Mouse (Mus musculus) midbrain, embryonic 10.5 days (tissue): ENCODE measurements around the gene Lin7c. TPM values are rescaled to one million over a fixed set of nuclear protein-coding genes. Genes with fewer than 3 reads are reported as not detected.
A peak's percentile ranks its signal among the peaks of the same experiment; 100 is the strongest.
"Not testable (repeated sequence)": the region's sequence is repeated elsewhere in the genome, so short reads cannot be mapped to it uniquely, and the experiment has no call there.

ENCODE experiments used
- DNase-seq: peaks from one replicate; pipeline ENCODE4 v3.0.0-alpha.2; 2017; ENCODE audit warnings: low spot score
- H3K27ac ChIP-seq: fragments of 300-500 bp; sonication (generic); replicated peaks from 2 replicates; pipeline ENCODE4 v1.5.1; 2016; ENCODE audit warnings: mild to moderate bottlenecking
- H3K27me3 ChIP-seq: fragments of 300-500 bp; sonication (generic); 2 replicates; pipeline ENCODE4 v1.6.1; 2016; ENCODE audit warnings: low read depth, mild to moderate bottlenecking; ENCODE audit not compliant: poor library complexity, severe bottlenecking
- H3K36me3 ChIP-seq: fragments of 300-500 bp; sonication (generic); 2 replicates; pipeline ENCODE4 v1.6.1; 2016; ENCODE audit warnings: mild to moderate bottlenecking, moderate library complexity
- H3K4me1 ChIP-seq: fragments of 300-500 bp; sonication (generic); 2 replicates; pipeline ENCODE4 v1.6.1; 2016
- H3K4me3 ChIP-seq: fragments of 300-500 bp; sonication (generic); 2 replicates; pipeline ENCODE4 v1.5.1; 2016; ENCODE audit warnings: mild to moderate bottlenecking, moderate library complexity
- H3K9me3 ChIP-seq: fragments of 300-500 bp; sonication (generic); replicated peaks from 2 replicates; pipeline ENCODE4 v1.6.1; 2016; ENCODE audit warnings: mild to moderate bottlenecking
- WGBS: fragments of 180-500 bp; shearing (Covaris S2); methylation state at CpG from one replicate; pipeline ENCODE4 v1.1.7; 2016; 5-methylcytosine and 5-hydroxymethylcytosine counted together
- polyA plus RNA-seq: library from polyadenylated mRNA; unstranded; fragments of >200 nt; fragmentation: Nextera tagmentation; extraction: Ambion mirVana; gene quantifications from 2 replicates; pipeline ENCODE4 v1.2.1, GENCODE M21; 2016

Gene Lin7c
- polyA plus RNA-seq = 101 and 121 TPM in 2 replicates

DNA sequence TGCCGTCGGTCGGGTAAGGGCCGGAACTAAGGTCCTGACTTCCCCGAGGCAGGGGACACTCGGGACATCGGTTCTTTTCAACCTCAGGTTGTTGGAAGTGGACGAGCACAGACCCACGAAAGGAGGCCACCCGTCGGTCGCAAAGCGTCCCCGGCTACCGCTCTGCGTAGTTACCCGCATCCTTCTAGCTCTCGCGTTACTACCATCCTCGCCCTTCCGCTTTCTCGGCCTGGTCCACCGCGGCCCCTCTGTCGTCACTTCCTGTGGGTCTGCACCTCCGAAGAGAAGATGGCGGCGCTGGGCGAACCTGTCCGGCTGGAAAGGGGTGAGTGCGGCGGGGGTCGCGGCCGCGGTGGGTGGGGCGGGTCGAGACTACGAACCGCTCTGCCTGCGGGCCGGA lies at the start of gene Lin7c:
Gene Lin7c (plus strand): TSS at position 257 of the 400 bp plus-strand sequence.
- peak; percentile 97 for DNase-seq
- Histone ChIP-seq H3K36me3 (peaks cover 16% of the 10 kb centered on the region), H3K27ac (peak within 1 kb of the TSS; percentile 97), H3K4me3 (peak within 1 kb of the TSS; percentile 86), H3K27me3 (no peaks in the 10 kb centered on the region), H3K4me1 (peaks cover 14% of the 10 kb centered on the region), H3K9me3 (0 out of 2 replicates have a peak, but pooled peaks cover 5% of the 10 kb centered on the region)
- WGBS = under 1% methylated on average over 42 of the region's 42 CpGs

DNA sequence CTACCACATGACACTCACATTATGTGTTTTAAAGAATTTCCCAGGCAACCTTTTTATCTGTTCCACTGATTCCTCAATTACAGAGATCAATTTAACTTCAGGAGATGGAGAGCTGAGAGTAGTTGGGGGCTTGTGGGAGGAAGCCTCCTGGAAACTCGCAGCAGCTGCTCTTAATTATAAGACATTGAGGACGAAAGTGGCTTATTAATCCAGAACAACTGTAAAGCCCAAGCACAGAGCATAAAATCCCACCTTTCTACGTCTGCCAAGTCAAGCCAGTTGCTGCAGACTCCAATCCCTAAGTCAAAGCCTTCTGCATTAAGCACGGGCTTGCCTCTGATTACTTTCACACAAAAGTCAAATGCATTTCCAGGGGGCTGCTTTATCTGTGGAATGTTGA lies 44.3 kb upstream of the Lin7c start:
- no peak overlapping the region for H3K27ac ChIP-seq
- peaks cover 11% of the 10 kb centered on the region for H3K4me1 ChIP-seq
- H3K36me3 ChIP-seq = no peaks in the 10 kb centered on the region
- WGBS = 72% methylated on average over 4 of the region's 4 CpGs
- no peak overlapping the region for H3K4me3 ChIP-seq
- H3K27me3 ChIP-seq = no peaks in the 10 kb centered on the region
- DNase-seq = no peak
- no peaks in the 10 kb centered on the region for H3K9me3 ChIP-seq

DNA sequence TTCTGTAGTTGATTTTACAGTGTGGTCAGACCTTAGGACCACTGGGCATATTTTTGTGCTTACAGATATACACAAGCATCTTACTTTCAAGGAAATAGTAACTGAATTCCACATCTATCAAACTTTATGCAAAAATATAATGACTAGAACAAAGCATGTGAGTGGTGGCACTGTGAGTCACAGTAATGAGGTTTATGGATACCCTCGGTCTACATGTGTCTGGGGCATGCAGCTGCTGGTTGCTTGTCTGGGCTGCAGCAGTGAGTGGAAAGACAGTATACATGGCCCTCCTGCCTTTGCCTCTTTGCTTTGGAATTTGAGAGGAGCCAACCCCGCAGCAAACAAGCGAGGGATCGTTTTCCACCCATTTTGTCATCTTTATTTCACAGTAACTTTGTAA lies 42.3 kb upstream of the Lin7c start:
- H3K4me3 ChIP-seq = no peak overlapping the region
- WGBS = 49% methylated on average over 4 of the region's 4 CpGs
- no peak for DNase-seq
- H3K27ac ChIP-seq = peak overlapping the region; percentile 38; the same call in 1 of the 2 replicates
- no peaks in the 10 kb centered on the region for H3K27me3 ChIP-seq
- H3K4me1 ChIP-seq = peaks cover 11% of the 10 kb centered on the region
- H3K36me3 ChIP-seq = no peaks in the 10 kb centered on the region
- H3K9me3 ChIP-seq = no peaks in the 10 kb centered on the region

DNA sequence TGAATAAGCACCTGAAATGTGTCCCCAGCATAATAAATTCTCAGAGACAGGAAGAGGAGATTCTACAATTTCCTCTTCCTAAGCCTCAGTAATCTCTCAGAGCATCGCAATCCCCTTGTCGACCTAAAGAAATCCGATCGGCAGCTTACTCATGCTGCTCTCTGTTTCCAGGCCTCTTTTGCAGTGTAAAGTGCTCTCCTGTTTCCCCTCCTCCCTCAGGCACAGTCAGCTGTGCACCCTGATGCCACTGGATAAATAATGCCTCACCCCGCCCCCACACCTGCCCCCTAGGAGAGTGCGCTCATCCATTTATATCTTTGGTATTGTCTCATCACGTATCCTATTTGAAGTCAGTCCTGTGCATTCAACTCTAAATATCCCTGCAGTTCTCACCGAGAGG lies 41.9 kb upstream of the Lin7c start:
- H3K36me3 ChIP-seq = no peaks in the 10 kb centered on the region
- H3K4me3 ChIP-seq = no peak overlapping the region
- no peaks in the 10 kb centered on the region for H3K9me3 ChIP-seq
- peak; percentile 12 for DNase-seq
- peaks cover 11% of the 10 kb centered on the region for H3K4me1 ChIP-seq
- H3K27me3 ChIP-seq = no peaks in the 10 kb centered on the region
- peak overlapping the region; percentile 38 for H3K27ac ChIP-seq
- WGBS = 15% methylated on average over 8 of the region's 8 CpGs

DNA sequence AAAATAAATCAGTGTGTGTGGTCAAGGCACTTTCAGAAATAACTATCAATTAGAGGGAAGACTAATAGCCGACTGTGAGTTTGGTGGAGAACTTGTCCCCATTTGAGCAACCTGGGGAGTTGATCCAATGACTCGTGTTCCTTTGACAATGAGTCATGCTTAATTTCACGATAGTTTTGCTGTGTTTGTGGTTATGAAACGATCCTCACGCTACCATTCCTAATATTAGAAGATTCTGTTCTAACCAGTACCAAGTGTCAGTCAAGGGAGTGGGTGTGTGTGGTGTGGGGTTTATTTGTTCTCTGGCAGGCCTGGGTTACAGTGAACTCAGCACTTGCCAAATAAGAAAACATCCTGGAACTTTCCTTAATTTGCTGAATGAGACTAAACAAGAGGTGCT lies 35.1 kb upstream of the Lin7c start:
- no peak for DNase-seq
- Histone ChIP-seq H3K4me1 (no peaks in the 10 kb centered on the region), H3K9me3 (no peaks in the 10 kb centered on the region), H3K36me3 (no peaks in the 10 kb centered on the region), H3K4me3 (no peak overlapping the region), H3K27ac (no peak overlapping the region), H3K27me3 (no peaks in the 10 kb centered on the region)
- 91% methylated on average over 5 of the region's 5 CpGs for WGBS

DNA sequence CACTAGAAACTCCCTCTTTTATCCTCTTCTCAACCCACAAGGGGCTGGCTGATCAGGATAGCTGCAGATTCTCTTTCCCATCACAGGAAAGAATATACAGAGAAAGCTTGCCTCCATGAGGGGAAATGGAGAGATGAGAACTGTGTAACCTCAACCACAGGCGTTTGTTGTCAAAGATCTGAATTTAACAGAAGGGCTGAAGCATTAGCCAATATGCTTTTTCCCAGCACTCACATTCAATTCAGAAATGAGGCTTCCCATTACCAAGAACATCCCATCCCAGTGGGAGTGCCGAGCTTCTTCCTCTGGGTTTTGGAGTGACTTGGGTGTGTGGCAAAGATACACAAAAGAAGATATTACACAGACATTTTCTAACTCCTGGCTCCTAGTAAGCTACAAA lies 31.0 kb upstream of the Lin7c start:
- WGBS = 69% methylated on average over 2 of the region's 2 CpGs
- H3K4me3 ChIP-seq = no peak overlapping the region
- no peak overlapping the region for H3K27ac ChIP-seq
- no peak for DNase-seq
- H3K36me3 ChIP-seq = no peaks in the 10 kb centered on the region
- H3K27me3 ChIP-seq = no peaks in the 10 kb centered on the region
- H3K4me1 ChIP-seq = no peaks in the 10 kb centered on the region
- no peaks in the 10 kb centered on the region for H3K9me3 ChIP-seq

DNA sequence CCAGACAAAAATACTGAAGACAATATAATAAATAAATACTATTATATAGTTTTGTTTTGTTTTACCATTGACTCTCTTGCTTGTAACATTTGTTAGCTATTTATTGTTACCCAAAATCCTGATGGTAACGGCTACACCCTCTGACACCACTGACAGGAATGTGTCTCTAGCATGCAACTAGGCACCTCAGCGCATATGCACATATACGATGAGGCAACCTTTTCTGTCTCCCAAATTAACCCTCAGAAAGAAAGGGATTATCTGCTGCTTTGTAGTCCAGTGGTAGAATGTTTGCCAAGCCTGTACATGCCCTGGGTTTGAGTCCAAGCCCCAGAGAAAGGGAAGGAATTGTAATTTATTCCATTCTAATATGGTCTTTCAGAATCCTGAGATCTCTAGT lies 29.8 kb upstream of the Lin7c start:
- no peak overlapping the region for H3K27ac ChIP-seq
- H3K4me3 ChIP-seq = no peak overlapping the region
- no peak for DNase-seq
- H3K36me3 ChIP-seq = no peaks in the 10 kb centered on the region
- no peaks in the 10 kb centered on the region for H3K27me3 ChIP-seq
- no peaks in the 10 kb centered on the region for H3K9me3 ChIP-seq
- 87% methylated on average over 3 of the region's 3 CpGs for WGBS
- H3K4me1 ChIP-seq = no peaks in the 10 kb centered on the region

DNA sequence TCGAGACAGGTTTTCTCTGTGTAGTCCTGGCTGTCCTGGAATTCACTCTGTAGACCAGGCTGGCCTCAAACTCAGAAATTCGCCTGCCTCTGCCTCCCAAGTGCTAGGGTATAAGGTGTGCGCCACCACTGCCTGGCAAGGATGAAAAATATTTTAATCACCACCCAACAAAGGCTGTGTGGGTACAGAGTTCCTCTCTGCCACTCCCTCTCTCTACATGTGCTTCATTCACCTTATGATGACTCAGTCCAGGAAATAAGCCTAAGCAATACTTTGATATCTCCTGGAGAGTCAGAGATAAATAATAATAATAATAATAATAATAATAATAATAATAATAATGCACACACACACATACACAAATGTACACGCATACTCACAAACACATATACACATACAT lies 11.2 kb upstream of the Lin7c start:
- WGBS = 88% methylated on average over 4 of the region's 4 CpGs
- H3K9me3 ChIP-seq, DNase-seq, H3K27ac ChIP-seq, H3K27me3 ChIP-seq, H3K4me3 ChIP-seq, H3K4me1 ChIP-seq, H3K36me3 ChIP-seq: not testable (repeated sequence)

DNA sequence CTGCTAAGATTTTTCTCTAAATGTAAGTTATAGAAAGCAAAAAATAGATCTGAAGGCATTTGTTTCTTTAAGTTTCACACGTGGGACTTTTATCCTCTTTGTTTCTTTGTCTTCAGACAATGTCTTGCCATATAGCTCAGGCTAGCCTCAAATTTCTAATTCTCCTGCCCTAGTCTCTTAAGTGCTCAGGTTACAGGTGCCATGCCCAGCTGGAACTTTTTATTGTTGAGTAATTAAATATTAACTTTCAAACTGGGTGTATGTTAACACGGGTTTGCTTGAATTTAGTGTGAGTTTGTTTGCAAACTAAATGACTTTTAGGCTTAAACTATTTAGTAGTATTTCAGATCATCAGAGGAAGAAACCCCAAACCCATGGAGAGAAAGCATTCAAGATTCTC lies 9.5 kb upstream of the Lin7c start:
- Histone ChIP-seq H3K4me3 (no peak overlapping the region), H3K27me3 (no peaks in the 10 kb centered on the region), H3K4me1 (no peaks in the 10 kb centered on the region), H3K9me3 (no peaks in the 10 kb centered on the region), H3K27ac (no peak overlapping the region), H3K36me3 (no peaks in the 10 kb centered on the region)
- no peak for DNase-seq
- WGBS = 64% methylated on average over 2 of the region's 2 CpGs

DNA sequence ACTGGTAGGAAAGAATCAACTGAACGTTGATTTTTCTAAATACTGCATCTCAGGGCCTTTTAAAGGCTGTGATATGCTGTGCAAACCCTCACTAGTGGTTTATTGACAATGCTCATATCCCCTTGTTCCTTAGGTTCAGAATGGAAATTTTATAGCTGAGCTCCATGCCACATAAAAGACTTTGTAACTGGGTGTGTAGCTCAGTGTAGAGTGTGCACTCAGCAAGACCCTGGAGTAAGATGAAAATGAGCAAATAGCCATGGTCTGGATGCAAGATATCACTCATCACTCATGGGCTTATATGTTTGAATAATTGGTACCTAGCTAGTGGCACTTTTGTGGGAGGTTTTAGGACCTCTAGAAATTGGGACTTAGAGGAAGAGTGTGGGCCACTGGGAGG lies 9.0 kb upstream of the Lin7c start:
- no peak for DNase-seq
- H3K36me3 ChIP-seq = no peaks in the 10 kb centered on the region
- 62% methylated on average over 1 of the region's 1 CpGs for WGBS
- H3K9me3 ChIP-seq = no peaks in the 10 kb centered on the region
- no peak overlapping the region for H3K27ac ChIP-seq
- no peaks in the 10 kb centered on the region for H3K27me3 ChIP-seq
- H3K4me1 ChIP-seq = no peaks in the 10 kb centered on the region
- H3K4me3 ChIP-seq = no peak overlapping the region

DNA sequence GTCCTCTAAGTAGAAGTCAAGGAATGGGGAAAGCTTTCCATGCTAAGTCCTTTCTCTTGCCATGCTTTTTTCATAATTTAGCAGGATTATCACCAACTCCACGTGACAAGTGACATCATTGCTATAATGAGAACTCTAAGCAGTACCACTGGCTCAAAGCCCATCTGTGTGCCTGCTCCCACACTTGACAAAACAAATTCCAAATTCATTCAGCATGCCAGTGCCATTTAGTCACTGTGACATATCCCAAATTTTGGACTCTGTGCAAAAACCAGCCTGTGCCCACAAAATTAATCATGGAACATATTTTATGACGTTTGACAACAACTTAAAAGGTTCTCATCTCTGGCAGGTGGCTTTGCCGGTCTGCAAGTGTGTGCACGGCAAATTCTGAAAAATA lies 6.5 kb upstream of the Lin7c start:
- Histone ChIP-seq H3K36me3 (no peaks in the 10 kb centered on the region), H3K9me3 (0 out of 2 replicates have a peak, but pooled peaks cover 4% of the 10 kb centered on the region), H3K4me3 (no peak overlapping the region), H3K4me1 (no peaks in the 10 kb centered on the region), H3K27ac (no peak overlapping the region), H3K27me3 (no peaks in the 10 kb centered on the region)
- WGBS = 81% methylated on average over 4 of the region's 4 CpGs
- DNase-seq = no peak

DNA sequence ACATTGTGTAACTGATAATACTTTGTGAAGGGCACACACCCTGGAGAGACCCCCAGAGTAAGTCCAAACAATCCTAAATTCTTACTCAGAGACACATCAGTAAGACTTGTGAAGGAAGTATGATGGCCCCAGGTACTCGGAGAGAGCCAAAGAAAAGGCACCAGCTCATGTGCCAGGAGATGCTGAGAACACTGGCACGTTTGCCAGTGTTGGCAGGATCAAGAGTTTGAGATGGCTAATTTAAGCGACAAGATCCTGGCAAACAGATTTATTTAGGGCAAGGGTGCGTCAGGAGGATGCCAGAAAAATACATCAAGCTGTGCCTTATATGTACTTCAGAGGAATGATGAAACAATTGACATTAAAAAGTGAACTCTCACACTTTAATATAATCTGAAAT lies 6.1 kb upstream of the Lin7c start:
- no peaks in the 10 kb centered on the region for H3K27me3 ChIP-seq
- no peak overlapping the region for H3K27ac ChIP-seq
- WGBS = 70% methylated on average over 4 of the region's 4 CpGs
- DNase-seq = no peak
- H3K9me3 ChIP-seq = 0 out of 2 replicates have a peak, but pooled peaks cover 5% of the 10 kb centered on the region
- no peak overlapping the region for H3K4me3 ChIP-seq
- no peaks in the 10 kb centered on the region for H3K4me1 ChIP-seq
- H3K36me3 ChIP-seq = no peaks in the 10 kb centered on the region

DNA sequence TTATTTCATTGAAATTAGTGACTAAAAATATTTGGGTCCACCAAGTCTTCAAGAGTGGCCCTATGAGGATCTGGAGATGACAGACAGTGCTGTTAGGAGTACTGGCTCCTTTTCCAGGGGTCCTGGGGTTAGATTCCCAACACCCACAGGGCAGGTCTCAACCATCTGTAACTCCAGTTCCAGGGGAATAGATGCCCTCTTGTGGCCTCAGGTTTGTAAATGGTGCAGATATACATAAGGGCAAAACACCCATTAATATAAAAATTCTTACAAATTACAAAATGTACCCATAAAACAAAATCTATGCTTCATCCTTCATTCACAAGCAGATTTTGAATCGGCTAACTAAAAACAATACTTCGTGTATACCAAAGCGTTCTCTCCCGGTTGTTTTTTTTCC lies 585 bp upstream of the Lin7c start:
- H3K36me3 ChIP-seq = peaks cover 11% of the 10 kb centered on the region
- 0 out of 2 replicates have a peak, but pooled peaks cover 5% of the 10 kb centered on the region for H3K9me3 ChIP-seq
- no peaks in the 10 kb centered on the region for H3K27me3 ChIP-seq
- H3K4me3 ChIP-seq = peak overlapping the region; percentile 86
- H3K4me1 ChIP-seq = peaks cover 14% of the 10 kb centered on the region
- 37% methylated on average over 4 of the region's 4 CpGs for WGBS
- DNase-seq = no peak
- peak overlapping the region; percentile 97 for H3K27ac ChIP-seq

DNA sequence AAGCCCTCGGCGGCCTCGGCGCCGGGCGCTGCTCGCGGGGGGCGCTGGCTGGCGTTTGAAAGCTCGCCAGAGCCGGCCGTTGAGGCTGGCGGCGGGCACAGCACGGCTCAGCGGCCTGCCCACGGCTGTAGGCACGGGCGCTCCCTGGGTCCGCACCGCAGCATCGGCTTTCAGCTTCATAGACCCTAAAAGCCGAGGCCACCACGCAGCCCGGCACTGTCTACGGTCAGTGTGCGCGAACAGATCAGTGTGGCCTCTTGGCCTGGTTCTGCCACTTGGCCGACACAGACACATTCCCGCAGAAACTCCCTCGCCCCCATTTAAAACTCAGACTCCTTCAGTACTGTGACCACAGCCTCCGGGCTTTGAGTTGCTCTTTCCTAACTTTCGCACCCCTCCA lies 378 bp downstream of the Lin7c start:
- H3K27me3 ChIP-seq = no peaks in the 10 kb centered on the region
- 0 out of 2 replicates have a peak, but pooled peaks cover 5% of the 10 kb centered on the region for H3K9me3 ChIP-seq
- no peak for DNase-seq
- peaks cover 14% of the 10 kb centered on the region for H3K4me1 ChIP-seq
- WGBS = under 1% methylated on average over 32 of the region's 34 CpGs
- H3K4me3 ChIP-seq = peak overlapping the region; percentile 86
- peak overlapping the region; percentile 97 for H3K27ac ChIP-seq
- H3K36me3 ChIP-seq = peaks cover 21% of the 10 kb centered on the region
